Mouse (Mus musculus) MEL (cell line): Measurements from ENCODE around the gene Ccdc170.
"Not testable (repeated sequence)": the region's sequence is repeated elsewhere in the genome, so short reads cannot be mapped to it uniquely, and the experiment has no call there.

Experiments used
- CTCF ChIP-seq, 3 experiments: IDR thresholded peaks in 2 of 3; conservative IDR thresholded peaks in 1 of 3; 2 replicates each; pipeline ENCODE4 v1.5.1; 2011 to 2012; ENCODE audit warnings: low read length in 3 of 3, low read depth in 2 of 3, mild to moderate bottlenecking in 2 of 3, improper control_type of control experiment in 1 of 3, inconsistent platforms in 1 of 3, mixed read lengths in 1 of 3, moderate library complexity in 1 of 3; ENCODE audit not compliant: control insufficient read depth in 1 of 3, insufficient read depth in 1 of 3, poor library complexity in 1 of 3, severe bottlenecking in 1 of 3
- JUND ChIP-seq: IDR thresholded peaks from 2 replicates; pipeline ENCODE4 v1.6.1; 2011; ENCODE audit warnings: low read depth, mild to moderate bottlenecking, improper control_type of control experiment, low read length
- KAT2A ChIP-seq: conservative IDR thresholded peaks from 2 replicates; pipeline ENCODE4 v1.6.1; 2012; ENCODE audit warnings: low read depth, low read length, improper control_type of control experiment, inconsistent platforms
- MAX ChIP-seq: IDR thresholded peaks from 2 replicates; pipeline ENCODE4 v1.6.1; 2011; ENCODE audit warnings: low read length, improper control_type of control experiment
- MAZ ChIP-seq: IDR thresholded peaks from 2 replicates; pipeline ENCODE4 v1.6.1; 2012; ENCODE audit warnings: low read depth, mild to moderate bottlenecking, inconsistent platforms, low read length, improper control_type of control experiment
- MEF2A ChIP-seq: IDR thresholded peaks from 2 replicates; pipeline ENCODE4 v1.6.1; 2014; ENCODE audit warnings: low read depth, mild to moderate bottlenecking, inconsistent platforms, low read length, improper control_type of control experiment; ENCODE audit not compliant: poor library complexity, insufficient replicate concordance, severe bottlenecking; ENCODE audit errors: extremely low read depth
- NRF1 ChIP-seq: IDR thresholded peaks from 2 replicates; pipeline ENCODE4 v1.6.1; 2014; ENCODE audit warnings: low read depth, mild to moderate bottlenecking, inconsistent platforms, low read length, improper control_type of control experiment, moderate library complexity; ENCODE audit not compliant: poor library complexity, insufficient read depth, severe bottlenecking
- POLR2A ChIP-seq, 2 experiments: IDR thresholded peaks; 2 replicates each; pipeline ENCODE4 v1.6.1; 2011 to 2012; ENCODE audit warnings: low read length in 2 of 2, mild to moderate bottlenecking in 2 of 2, control low read depth in 1 of 2, improper control_type of control experiment in 1 of 2, low read depth in 1 of 2, moderate library complexity in 1 of 2; ENCODE audit not compliant: control insufficient read depth in 1 of 2, insufficient read depth in 1 of 2, poor library complexity in 1 of 2
- RCOR1 ChIP-seq: IDR thresholded peaks from 2 replicates; pipeline ENCODE4 v1.6.1; 2012; ENCODE audit warnings: low read depth, mild to moderate bottlenecking, inconsistent platforms, low read length, improper control_type of control experiment
- TAL1 ChIP-seq: IDR thresholded peaks from 2 replicates; pipeline ENCODE4 v1.6.1; 2012; ENCODE audit warnings: mild to moderate bottlenecking, inconsistent platforms, low read length, moderate library complexity, mixed read lengths
- USF1 ChIP-seq: IDR thresholded peaks from 2 replicates; pipeline ENCODE4 v1.6.1; 2014; ENCODE audit warnings: low read depth, mild to moderate bottlenecking, inconsistent platforms, low read length, improper control_type of control experiment, moderate library complexity
- ZMIZ1 ChIP-seq: IDR thresholded peaks from 2 replicates; pipeline ENCODE4 v1.6.1; 2012; ENCODE audit warnings: low read depth, mild to moderate bottlenecking, inconsistent platforms, low read length, improper control_type of control experiment, moderate library complexity
- ZNF384 ChIP-seq: IDR thresholded peaks from 2 replicates; pipeline ENCODE4 v1.6.1; 2012; ENCODE audit warnings: low read depth, mild to moderate bottlenecking, inconsistent platforms, low read length, improper control_type of control experiment

DNA sequence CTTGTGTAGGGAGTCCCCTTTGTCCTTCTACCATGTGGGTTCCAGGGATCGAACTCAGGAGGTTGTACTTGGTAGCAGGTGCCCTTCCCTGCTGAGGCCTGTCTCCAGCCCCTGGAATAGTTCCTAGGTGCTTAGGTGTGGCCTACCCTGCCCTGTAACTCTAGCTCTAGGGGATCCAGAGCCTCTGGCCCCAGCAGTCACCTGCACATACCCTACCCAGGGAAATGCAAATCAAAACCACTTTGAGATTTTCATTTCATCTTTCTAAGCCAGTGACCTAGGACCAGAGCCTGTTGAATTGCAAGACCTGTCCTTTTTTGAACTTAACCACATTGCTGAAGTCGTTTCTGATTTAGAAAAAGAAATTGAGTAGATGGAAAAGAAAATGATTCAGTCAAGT, 48.4 kb upstream of the Ccdc170 start:
- not testable (repeated sequence) for TF ChIP-seq KAT2A; CTCF (IDR thresholded peaks at IDR 0.05 in 2 of 3, conservative IDR thresholded peaks at IDR 0.05 in 1 of 3; ENCODE audit: control insufficient read depth in 1 of 3, insufficient read depth in 1 of 3, low read depth in 2 of 3, low read length in 3 of 3, poor library complexity in 1 of 3, severe bottlenecking in 1 of 3); POLR2A (IDR thresholded peaks at IDR 0.05; ENCODE audit: control insufficient read depth in 1 of 2, insufficient read depth in 1 of 2, low read depth in 1 of 2, low read length in 2 of 2, poor library complexity in 1 of 2); MAX; RCOR1; ZNF384; NRF1; ZMIZ1; MAZ; JUND; TAL1; USF1; MEF2A
